Mouse (Mus musculus) left cerebral cortex, postnatal 4 days (tissue): ENCODE data around the gene Ddr2. TPM values are rescaled to one million over a fixed set of nuclear protein-coding genes. Genes with fewer than 3 reads are reported as not detected.
"Not testable (repeated sequence)": the region's sequence is repeated elsewhere in the genome, so short reads cannot be mapped to it uniquely, and the experiment has no call there.

Experiments used
- DNase-seq: peaks from one replicate; pipeline ENCODE4 v3.0.0-alpha.2; 2022
- intact Hi-C: fragments of 180-260 bp; cut with DNase I; formaldehyde crosslinking; loops from one replicate; pipeline ENCODE4 v1.15.1; 2025
- total RNA-seq, 2 experiments: library from RNA; stranded (reverse); gene quantifications; 2 replicates each; pipeline ENCODE4 v1.2.3; 2021

Ddr2 gene
- total RNA-seq, 2 experiments from 2014 or later = 9.0 to 10.5 TPM

DNA sequence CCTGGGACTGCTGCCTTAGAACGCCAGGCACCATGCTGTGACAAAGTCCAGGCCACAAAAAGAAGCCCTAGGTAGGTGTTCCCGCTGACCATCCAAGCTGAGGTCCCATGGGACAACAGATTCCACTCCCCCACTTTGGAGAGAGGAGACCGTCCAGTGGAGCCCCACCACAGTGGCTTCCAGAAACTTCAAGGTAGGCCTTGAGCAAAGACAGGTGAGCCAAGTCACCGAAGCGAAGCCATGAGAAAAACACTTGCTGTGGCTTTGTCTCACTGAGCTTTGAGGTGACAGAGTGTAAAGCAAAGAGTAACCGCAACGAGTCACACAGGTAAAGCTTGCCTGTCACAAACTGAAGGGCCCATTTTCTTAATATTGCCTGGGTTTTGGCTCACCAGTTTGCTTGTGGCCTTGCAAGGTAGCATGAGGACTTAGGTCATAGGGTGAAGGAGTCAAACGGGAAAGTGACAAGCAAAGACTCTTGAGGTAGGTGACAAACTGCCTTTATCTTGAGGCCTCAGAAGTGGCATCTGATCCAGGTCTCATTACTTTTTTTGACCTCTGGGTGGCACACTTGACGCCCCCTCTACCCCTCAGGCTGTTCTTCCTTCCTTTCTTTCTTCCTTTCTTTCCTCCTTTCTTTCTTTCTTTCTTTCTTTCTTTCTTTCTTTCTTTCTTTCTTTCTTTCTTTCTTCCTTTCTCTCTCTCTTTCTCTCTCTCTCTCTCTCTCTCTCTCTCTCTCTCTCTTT, 65.7 kb downstream of the Ddr2 start:
- DNase-seq = no peak
- intact Hi-C loops = no loop called here

- no peak for DNase-seq
- intact Hi-C loops = no loop called here
Observed at GRCm38 (mm10) chr1:170043753-170044152, 66.8 kb downstream of the Ddr2 start.

DNA sequence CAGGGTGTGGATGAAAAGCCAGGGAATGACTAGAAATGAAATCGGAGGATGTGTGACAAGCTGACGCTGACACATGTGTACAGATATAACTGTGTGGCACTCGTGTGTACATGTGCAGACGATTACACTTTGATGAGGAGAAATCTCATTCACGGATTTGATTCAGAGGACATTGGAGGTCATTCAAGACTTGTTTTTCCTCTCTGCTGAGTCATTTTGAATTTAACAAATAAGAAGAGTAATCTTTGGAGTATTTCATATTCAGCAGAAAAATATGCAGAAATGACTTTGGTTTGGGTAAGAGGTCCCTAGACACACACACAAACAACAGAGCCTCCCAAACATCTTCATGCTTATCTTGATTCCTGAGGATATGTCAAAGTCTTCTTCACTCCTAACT, 67.6 kb downstream of the Ddr2 start:
- intact Hi-C loops = no loop called here
- no peak for DNase-seq

DNA sequence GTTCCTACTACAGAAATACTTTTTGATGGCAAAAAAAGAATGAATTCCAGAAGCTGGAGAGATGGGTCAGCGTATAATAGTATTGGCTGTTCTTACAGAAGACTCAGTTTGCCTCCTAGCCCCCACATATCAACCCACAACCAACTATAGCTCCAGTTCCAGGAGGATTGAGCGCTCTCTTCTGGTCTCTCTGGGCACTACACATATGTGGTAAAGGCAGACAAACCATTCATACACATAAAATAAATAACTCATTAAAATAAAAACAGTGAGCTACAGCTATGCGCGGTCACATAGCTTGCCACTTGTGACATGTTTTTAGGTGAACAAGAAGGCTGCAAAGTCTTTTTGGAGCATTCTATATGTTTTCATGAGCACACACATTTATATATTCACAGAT, 71.2 kb downstream of the Ddr2 start:
- no peak for DNase-seq
- intact Hi-C loops = no loop called here

- DNase-seq = no peak
- intact Hi-C loops = no loop called here
Observed at GRCm38 (mm10) chr1:170035575-170035974, 75.0 kb downstream of the Ddr2 start.

- intact Hi-C loops = no loop called here
- no peak for DNase-seq
Observed at GRCm38 (mm10) chr1:170034961-170035360, 75.6 kb downstream of the Ddr2 start.

DNA sequence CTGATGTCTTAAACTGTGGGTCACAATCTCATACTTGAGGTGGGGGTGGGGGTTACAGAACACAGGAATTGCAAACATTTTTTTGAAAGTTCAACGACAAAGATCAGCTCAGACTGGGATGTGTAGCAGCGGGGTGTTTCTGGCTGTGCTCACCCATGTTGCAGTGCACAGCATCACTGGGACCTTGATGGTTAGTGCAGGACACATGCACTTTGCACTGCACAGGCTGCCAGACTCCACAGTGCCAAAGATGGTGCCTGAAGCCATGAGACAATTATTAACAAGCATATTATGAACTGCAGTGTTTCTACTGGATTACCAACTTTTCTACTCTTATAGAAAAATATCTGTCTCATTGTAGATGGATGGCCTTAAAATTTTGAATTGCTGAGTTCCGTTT, 78.9 kb downstream of the Ddr2 start:
- no peak for DNase-seq
- intact Hi-C loops = no loop called here

DNA sequence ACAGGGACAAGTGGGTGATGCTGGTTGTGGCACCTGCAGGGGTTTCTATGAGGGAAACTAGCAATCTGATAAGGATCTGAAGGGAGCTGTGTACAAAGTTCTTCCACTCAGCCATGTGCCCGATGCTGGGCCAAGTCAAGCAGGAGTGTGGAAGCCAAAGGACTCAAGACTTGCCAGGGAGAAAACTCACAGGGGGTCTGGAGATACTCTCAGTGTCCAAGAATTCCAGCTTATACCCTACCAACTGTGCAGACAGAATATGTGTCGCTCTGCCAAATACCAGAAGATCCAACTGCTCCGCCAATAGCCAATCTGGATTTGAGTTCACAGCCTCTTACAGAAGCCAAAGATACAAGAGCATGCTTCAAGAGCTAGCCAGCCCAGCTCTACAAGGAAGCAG, 95.8 kb downstream of the Ddr2 start:
- DNase-seq = no peak

DNA sequence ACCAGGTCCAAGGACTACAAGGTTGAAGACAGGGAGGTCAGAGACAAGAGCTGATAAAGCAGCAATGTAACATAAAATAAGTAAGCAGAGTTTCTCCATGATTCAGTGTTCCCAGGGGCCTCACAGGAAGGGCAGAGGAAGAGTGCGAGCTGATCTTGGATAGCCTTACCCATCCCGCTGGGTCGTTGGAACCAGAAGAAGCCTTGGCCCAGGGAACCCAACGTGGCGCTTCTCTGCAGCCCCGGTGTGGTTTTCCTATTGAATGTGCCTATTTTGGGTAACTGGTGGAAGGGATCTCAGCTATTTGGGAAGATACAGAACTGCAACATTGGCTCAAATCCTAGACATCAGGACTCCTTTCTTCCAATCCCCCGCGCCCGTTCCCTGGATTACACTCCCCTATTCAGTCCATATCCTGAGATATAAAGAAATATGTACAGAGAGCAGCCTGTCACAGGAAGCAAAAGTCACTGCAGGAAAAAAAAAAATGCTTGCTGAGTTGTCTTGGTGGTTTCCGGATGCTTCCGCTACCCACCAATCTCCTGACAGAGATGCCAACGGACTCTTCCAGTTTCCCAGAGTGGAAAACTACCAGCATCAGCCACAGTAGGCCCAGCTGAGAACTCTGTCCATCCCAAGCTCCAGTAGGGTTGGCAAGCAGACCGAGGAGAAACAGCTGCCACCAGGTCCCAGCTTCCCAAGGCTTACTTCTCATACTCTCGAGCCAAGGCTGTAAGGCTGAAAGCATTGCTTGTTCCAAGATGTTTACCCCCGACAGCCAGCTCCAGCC, 99.7 kb downstream of the Ddr2 start:
- intact Hi-C loops = no loop called here
- peak; percentile 24 for DNase-seq

More for the DNA sequence above, 95.8 kb downstream of the Ddr2 start:
- intact Hi-C loops = no loop called here

DNA sequence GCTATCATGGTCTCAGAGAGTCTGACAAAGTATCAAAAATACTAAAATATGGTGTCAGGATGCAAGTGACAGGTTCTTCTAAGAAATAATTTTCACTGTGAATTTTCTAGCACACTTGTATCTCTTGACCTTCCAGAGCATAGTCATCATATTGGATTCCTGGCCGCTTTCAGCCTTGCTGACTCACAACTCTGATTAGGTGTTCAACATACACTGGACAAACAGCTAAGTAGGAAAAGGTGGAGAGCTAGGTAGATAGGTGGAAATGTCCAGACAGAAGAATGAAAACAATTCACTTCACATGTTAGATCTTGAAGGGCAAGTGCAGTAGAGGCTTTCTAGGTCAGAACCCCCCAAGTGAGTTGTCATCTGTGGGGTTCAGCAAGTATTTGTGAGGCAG, 101.3 kb downstream of the Ddr2 start:
- DNase-seq = no peak
- intact Hi-C loops = no loop called here

DNA sequence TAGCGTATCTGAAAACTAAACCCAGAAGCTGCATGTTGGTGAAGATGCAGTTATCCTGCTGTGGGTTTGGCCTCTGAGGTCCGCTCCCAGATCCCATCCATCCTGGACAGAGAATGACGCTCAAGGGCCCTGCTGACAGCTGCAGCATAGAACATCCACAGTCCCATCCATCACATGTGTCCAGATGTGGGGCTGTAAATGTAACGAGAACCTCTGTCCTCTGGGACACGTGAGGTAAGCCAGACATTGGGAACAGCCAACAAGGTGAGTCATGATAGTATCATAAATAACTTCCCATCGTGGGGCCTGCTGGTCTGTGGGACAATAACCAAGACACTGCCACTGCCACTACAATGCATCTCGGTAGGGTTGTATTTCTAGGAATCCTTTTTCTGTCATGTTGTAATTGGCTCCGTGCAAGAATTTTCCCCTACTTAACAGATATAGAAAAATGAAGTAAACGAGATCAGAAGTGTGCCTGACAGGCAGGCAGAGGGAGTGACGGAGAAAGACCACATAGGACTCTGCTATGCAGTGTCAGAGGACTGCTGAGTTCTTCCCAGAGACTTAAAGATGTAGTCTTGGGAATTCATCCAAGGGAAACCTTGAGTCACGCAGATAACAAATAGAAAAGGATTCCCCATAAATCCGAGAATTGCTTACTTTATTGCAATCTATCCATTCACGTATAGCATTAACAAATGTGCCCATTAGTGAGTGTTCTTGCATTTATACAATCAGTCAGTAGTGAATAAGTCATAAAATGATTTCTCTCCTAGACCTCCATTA, 101.9 kb downstream of the Ddr2 start:
- intact Hi-C loops = no loop called here
- DNase-seq = no peak

GRCm38 (mm10) chr1:170006516-170006915, 104.0 kb downstream of the Ddr2 start:
- DNase-seq = no peak
- intact Hi-C loops = no loop called here

- intact Hi-C loops = no loop called here
- no peak for DNase-seq
Observed at GRCm38 (mm10) chr1:170005297-170005696, 105.3 kb downstream of the Ddr2 start.

DNA sequence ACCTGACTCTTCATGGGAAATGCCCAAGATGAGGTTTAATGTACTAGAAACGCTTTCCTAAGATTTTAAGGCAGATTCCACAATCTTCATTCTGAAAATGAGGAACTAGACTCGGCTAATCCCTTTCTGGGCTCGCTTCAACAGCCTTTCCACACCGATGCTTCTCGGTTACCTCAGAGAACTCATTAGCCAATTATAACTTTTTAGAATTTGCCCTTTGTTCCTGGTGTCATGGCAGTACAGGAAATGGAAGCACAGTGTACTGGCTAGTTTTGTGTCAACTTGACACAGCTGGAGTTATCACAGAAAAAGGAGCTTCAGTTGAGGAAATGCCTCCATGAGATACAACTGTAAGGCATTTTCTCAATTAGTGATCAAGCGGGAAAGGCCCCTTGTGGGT, 116.7 kb downstream of the Ddr2 start:
- DNase-seq, intact Hi-C loops: not testable (repeated sequence)

GRCm38 (mm10) chr1:169986166-169986565, 124.4 kb downstream of the Ddr2 start:
- intact Hi-C loops = loop anchor here (10.0 kb wide), 1 partner anchor 149 kb away; no protein-coding TSS in a partner anchor
- DNase-seq = no peak

- intact Hi-C loops = no loop called here
- DNase-seq = no peak
Observed at GRCm38 (mm10) chr1:169977621-169978020, 132.9 kb downstream of the Ddr2 start.

DNA sequence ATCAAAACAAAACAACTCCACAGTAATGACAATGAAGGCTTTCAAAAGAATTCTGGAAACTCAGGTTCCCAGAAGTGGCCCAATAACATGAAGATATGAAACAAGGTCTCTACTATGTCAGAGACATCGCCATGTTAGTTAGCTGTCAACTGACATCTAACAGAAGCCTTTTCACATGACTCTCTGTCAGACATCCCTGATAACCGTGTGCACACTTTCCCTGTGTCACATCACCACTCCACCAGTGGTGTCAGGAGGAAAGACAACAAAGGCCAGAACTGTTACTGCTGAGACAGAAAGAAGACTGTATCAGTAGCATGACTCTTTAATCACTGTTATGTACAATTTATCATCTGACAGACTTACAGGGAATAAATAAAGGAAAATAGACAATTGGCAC, 138.6 kb downstream of the Ddr2 start:
- intact Hi-C loops = no loop called here
- DNase-seq = no peak

DNA sequence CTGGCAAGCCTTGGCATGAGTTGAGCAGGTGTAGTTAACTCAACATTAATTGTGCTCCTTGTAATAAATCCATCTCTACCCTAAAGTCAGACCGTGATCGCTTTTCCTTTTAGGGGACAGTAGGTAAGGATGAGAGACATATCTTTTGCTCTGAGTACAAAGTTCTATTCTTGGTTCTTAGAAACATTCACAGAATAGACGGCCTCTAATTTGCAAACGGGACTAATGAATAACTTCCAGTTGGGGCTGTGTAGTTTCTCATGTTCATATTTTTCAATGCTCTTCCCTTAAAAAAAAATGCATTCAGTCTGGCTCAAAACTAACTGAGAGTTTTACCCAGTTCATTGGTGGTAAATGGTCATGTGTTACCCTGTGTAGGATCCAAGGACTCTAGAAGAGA, 139.6 kb downstream of the Ddr2 start:
- intact Hi-C loops = no loop called here
- no peak for DNase-seq

DNA sequence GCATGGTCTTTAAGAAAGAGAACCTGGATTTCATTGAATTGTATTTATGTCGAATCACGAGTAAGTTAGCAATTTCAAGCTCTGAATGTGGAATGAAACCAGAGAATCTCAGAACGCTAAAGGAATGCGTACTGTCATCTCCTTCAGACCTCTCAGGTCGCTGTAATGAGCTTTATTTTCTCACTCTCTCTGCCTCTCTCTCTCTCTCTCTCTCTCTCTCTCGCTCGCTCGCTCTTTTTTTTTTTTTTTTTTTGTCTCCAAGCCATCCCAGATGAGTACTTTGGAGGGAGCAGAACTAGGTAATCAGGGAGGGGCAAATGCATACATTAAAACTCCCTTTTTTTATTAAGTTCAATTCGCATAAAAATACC, 141.1 kb downstream of the Ddr2 start:
- intact Hi-C loops = no loop called here
- DNase-seq = no peak

DNA sequence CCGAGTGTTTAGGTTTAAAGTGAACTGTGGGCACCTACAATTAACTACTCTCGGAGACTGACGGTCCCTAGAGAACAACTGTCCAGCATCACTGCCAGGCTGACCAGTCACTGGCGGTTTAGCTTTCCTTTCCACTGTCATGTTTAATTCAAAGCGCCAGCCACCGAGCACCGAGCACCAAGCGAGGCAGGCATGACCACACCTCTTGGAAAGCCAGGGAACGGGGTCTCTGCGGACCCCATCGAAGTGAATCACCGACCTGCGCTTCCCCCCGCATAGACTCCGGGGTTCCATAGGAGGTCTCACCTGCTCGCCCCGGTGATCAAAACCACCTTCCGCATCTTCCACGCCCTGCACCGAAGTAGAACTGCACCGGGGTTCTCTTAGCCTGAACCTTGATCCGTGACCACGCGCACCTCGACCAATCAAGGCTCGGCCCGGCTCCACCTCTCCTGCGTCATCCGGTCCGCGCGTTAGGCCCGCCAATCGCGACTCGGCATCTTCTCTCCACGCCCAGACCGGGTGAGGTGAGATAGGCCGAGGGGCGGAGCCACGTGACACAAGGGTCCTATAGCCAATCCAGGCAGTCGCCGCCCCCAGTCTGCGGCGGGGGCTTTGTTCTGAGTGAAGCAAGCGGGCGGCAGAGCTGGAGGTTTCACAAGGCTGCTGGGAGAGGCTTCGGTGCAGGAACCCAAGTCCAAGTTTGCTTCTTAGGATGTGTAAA, 141.6 kb downstream of the Ddr2 start, which contains the start of gene Hsd17b7:
Gene Hsd17b7 (minus strand): TSS at position 450 of the 724 bp plus-strand sequence.
- peak; percentile 99 for DNase-seq
- intact Hi-C loops = no loop called here

DNA sequence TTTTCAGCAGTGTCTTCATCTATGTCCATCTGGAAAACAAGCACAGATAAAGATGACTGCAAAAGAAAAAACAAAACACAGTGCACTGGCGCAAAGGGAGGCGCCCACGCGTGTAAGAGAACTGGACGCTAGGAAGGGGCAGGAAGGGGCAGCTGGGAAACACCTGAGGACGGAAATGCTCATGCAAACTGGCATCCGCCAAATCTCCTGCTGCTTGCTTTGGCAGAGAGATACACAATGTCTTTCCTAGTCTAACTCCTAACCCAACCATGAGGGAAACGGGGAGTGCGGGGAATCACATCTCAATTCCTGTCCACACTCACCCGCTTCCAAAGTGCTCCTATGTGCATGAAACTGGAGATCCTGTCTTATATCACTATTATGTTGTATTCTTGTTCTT, 157.5 kb downstream of the Ddr2 start:
- intact Hi-C loops = no loop called here

More for the DNA sequence above, 157.5 kb downstream of the Ddr2 start:
- DNase-seq = peak; percentile 29
